Mouse (Mus musculus): ENCODE data around the gene Tbkbp1. TPM values are rescaled to one million over a fixed set of nuclear protein-coding genes. Genes with fewer than 3 reads are reported as not detected.

Tbkbp1 gene
- total and polyA plus RNA-seq, 3 experiments: 11.7 to 33.5 TPM; not detected in 1

GRCm38 (mm10) chr11:97132185-97132584, 19.1 kb downstream of the Tbkbp1 start:
- no peak for DNase-seq (ENCODE audit: low read depth, low spot score)
- no peaks in the 10 kb centered on the region for H3K9me3 ChIP-seq (replicated peaks; ENCODE audit: insufficient read depth, low read length)
- no peaks in the 10 kb centered on the region; the same call in 1 of the 2 replicates for H3K79me2 ChIP-seq (ENCODE audit: control insufficient read depth, insufficient read depth, low read length, poor library complexity)
- peaks cover 0 to 28% of the 10 kb centered on the region in 2 experiments; a peak in 2 of 4 replicates for H3K36me3 ChIP-seq (ENCODE audit: control insufficient read depth in 1 of 2, insufficient read depth in 2 of 2, low read length in 2 of 2)
- H3K27me3 ChIP-seq (ENCODE audit: control insufficient read depth in 1 of 2, insufficient read depth in 2 of 2, low read length in 2 of 2): no peaks in the 10 kb centered on the region
- peaks cover 29 to 33% of the 10 kb centered on the region in 2 experiments for H3K4me1 ChIP-seq (ENCODE audit: control insufficient read depth in 1 of 2, insufficient read depth in 2 of 2, low read length in 2 of 2)
- TF ChIP-seq USF1 (IDR thresholded peaks at IDR 0.05; ENCODE audit: low read depth, low read length): no peak
- no peak for TF ChIP-seq ETS1 (IDR thresholded peaks at IDR 0.05; ENCODE audit: low read depth, low read length)
- no peak for TF ChIP-seq CTCF (IDR thresholded peaks at IDR 0.05 in 2 of 3, conservative IDR thresholded peaks at IDR 0.05 in 1 of 3; ENCODE audit: control insufficient read depth in 1 of 3, insufficient read depth in 1 of 3, low read depth in 2 of 3, low read length in 3 of 3, poor library complexity in 1 of 3, severe bottlenecking in 1 of 3)
- no peak for TF ChIP-seq SIN3A (IDR thresholded peaks at IDR 0.05; ENCODE audit: low read length)
- no peak for TF ChIP-seq GABPA (IDR thresholded peaks at IDR 0.05; ENCODE audit: low read depth, low read length)
- TF ChIP-seq POLR2A (IDR thresholded peaks at IDR 0.05; ENCODE audit: control insufficient read depth in 1 of 2, insufficient read depth in 1 of 2, low read depth in 1 of 2, low read length in 2 of 2, poor library complexity in 1 of 2): no peak
- no peak for TF ChIP-seq MAFK (IDR thresholded peaks at IDR 0.05; ENCODE audit: borderline replicate concordance, low read depth, low read length)
- no peak for TF ChIP-seq NELFE (IDR thresholded peaks at IDR 0.05; ENCODE audit: low read depth, low read length)
- TF ChIP-seq CHD2 (IDR thresholded peaks at IDR 0.05; ENCODE audit: low read length): no peak
- TF ChIP-seq MAZ (IDR thresholded peaks at IDR 0.05; ENCODE audit: low read depth, low read length): no peak
- no peak for TF ChIP-seq RAD21 (IDR thresholded peaks at IDR 0.05; ENCODE audit: low read depth, low read length)
- no peak for TF ChIP-seq SMC3 (IDR thresholded peaks at IDR 0.05; ENCODE audit: low read depth, low read length)
- no peak for TF ChIP-seq TAL1 (IDR thresholded peaks at IDR 0.05; ENCODE audit: low read length)
- no peak for TF ChIP-seq CHD1 (IDR thresholded peaks at IDR 0.05; ENCODE audit: low read depth, low read length)
- TF ChIP-seq ZNF384 (IDR thresholded peaks at IDR 0.05; ENCODE audit: low read depth, low read length): no peak
- TF ChIP-seq HCFC1 (IDR thresholded peaks at IDR 0.05; ENCODE audit: low read depth, low read length): no peak
- no peak for TF ChIP-seq MYB (IDR thresholded peaks at IDR 0.05; ENCODE audit: low read depth, low read length)
- TF ChIP-seq EP300 (IDR thresholded peaks at IDR 0.05; ENCODE audit: low read depth in 1 of 2, low read length in 2 of 2): no peak
- TF ChIP-seq ZC3H11A (IDR thresholded peaks at IDR 0.05; ENCODE audit: low read depth, low read length): no peak
- no peak overlapping the region for H3K4me3 ChIP-seq (ENCODE audit: control insufficient read depth in 1 of 2, insufficient read depth in 1 of 2, low read depth in 2 of 2, low read length in 2 of 2)
- no peak overlapping the region for H3K27ac ChIP-seq (ENCODE audit: control insufficient read depth, low read depth, low read length)
- no peak overlapping the region for H3K9ac ChIP-seq (ENCODE audit: control insufficient read depth, low read depth, low read length, poor library complexity, severe bottlenecking)

GRCm38 (mm10) chr11:97131683-97132082, 19.6 kb downstream of the Tbkbp1 start:
- H3K27ac ChIP-seq (ENCODE audit: control insufficient read depth, low read depth, low read length): no peak overlapping the region

More at GRCm38 (mm10) chr11:97131683-97132082, 19.6 kb downstream of the Tbkbp1 start:
- Histone ChIP-seq H3K9ac (ENCODE audit: control insufficient read depth, low read depth, low read length, poor library complexity, severe bottlenecking) (no peak overlapping the region), H3K79me2 (ENCODE audit: control insufficient read depth, insufficient read depth, low read length, poor library complexity) (no peaks in the 10 kb centered on the region; the same call in 1 of the 2 replicates), H3K9me3 (replicated peaks; ENCODE audit: insufficient read depth, low read length) (no peaks in the 10 kb centered on the region), H3K4me1 (ENCODE audit: control insufficient read depth in 1 of 2, insufficient read depth in 2 of 2, low read length in 2 of 2) (peaks cover 29 to 33% of the 10 kb centered on the region in 2 experiments), H3K4me3 (ENCODE audit: control insufficient read depth in 1 of 2, insufficient read depth in 1 of 2, low read depth in 2 of 2, low read length in 2 of 2) (no peak overlapping the region), H3K27me3 (ENCODE audit: control insufficient read depth in 1 of 2, insufficient read depth in 2 of 2, low read length in 2 of 2) (no peaks in the 10 kb centered on the region), H3K36me3 (ENCODE audit: control insufficient read depth in 1 of 2, insufficient read depth in 2 of 2, low read length in 2 of 2) (peaks cover 0 to 28% of the 10 kb centered on the region in 2 experiments; a peak in 2 of 4 replicates)
- DNase-seq (ENCODE audit: low read depth, low spot score): no peak
- TF ChIP-seq ELF1 (IDR thresholded peaks at IDR 0.05; ENCODE audit: low read depth, low read length) (no peak), TAL1 (IDR thresholded peaks at IDR 0.05; ENCODE audit: low read length) (no peak), NRF1 (IDR thresholded peaks at IDR 0.05; ENCODE audit: insufficient read depth, low read depth, low read length, poor library complexity, severe bottlenecking) (no peak), EP300 (IDR thresholded peaks at IDR 0.05; ENCODE audit: low read depth in 1 of 2, low read length in 2 of 2) (no peak), SIN3A (IDR thresholded peaks at IDR 0.05; ENCODE audit: low read length) (no peak), ETS1 (IDR thresholded peaks at IDR 0.05; ENCODE audit: low read depth, low read length) (no peak), ZMIZ1 (IDR thresholded peaks at IDR 0.05; ENCODE audit: low read depth, low read length) (no peak), USF1 (IDR thresholded peaks at IDR 0.05; ENCODE audit: low read depth, low read length) (no peak), JUND (IDR thresholded peaks at IDR 0.05; ENCODE audit: low read depth, low read length) (no peak), ZKSCAN1 (IDR thresholded peaks at IDR 0.05; ENCODE audit: low read depth, low read length) (no peak), MAX (IDR thresholded peaks at IDR 0.05; ENCODE audit: low read length) (no peak), RCOR1 (IDR thresholded peaks at IDR 0.05; ENCODE audit: low read depth, low read length) (no peak), MXI1 (IDR thresholded peaks at IDR 0.05; ENCODE audit: low read depth, low read length) (no peak), ZNF384 (IDR thresholded peaks at IDR 0.05; ENCODE audit: low read depth, low read length) (no peak), NELFE (IDR thresholded peaks at IDR 0.05; ENCODE audit: low read depth, low read length) (no peak), POLR2AphosphoS2 (IDR thresholded peaks at IDR 0.05; ENCODE audit: low read length) (no peak), RAD21 (IDR thresholded peaks at IDR 0.05; ENCODE audit: low read depth, low read length) (no peak), MYB (IDR thresholded peaks at IDR 0.05; ENCODE audit: low read depth, low read length) (no peak), GATA1 (IDR thresholded peaks at IDR 0.05; ENCODE audit: low read depth, low read length) (no peak), BHLHE40 (IDR thresholded peaks at IDR 0.05; ENCODE audit: borderline replicate concordance, low read depth, low read length) (no peak)

Data from MEL (cell line).